Mouse (Mus musculus): ENCODE data around the gene Klhl23. TPM values are rescaled to one million over a fixed set of nuclear protein-coding genes. Genes with fewer than 3 reads are reported as not detected.

Gene Klhl23
- polyA plus RNA-seq (2015; fragmentation: Illumina TruSeq; extraction: RNeasy Lipid Tissue Mini Kit (QIAGEN cat#74804); ENCODE audit: insufficient read depth, low replicate concordance): 9.3 TPM

DNA sequence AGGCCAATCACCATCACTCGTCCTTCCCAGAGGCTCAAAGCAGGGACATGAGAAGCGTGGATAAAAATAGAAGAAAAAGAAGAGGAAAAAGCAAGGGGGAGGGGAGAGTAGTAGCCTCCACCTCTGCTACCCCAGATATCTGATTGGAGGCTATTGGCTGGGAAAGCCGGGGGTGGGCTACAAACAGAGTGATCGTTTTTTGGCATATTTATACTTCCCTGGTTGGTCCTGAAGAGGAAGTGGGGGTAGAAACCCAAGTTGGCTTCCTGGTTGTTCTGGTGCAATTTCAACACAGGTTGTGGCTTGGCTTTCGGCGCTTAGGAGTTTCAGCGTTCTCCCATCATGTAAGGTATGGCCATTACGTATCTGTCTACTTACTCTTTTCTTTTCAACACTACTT is at the start of gene Klhl23:
Gene Klhl23 (plus strand): TSS at position 234 of the 400 bp plus-strand sequence.

DNA sequence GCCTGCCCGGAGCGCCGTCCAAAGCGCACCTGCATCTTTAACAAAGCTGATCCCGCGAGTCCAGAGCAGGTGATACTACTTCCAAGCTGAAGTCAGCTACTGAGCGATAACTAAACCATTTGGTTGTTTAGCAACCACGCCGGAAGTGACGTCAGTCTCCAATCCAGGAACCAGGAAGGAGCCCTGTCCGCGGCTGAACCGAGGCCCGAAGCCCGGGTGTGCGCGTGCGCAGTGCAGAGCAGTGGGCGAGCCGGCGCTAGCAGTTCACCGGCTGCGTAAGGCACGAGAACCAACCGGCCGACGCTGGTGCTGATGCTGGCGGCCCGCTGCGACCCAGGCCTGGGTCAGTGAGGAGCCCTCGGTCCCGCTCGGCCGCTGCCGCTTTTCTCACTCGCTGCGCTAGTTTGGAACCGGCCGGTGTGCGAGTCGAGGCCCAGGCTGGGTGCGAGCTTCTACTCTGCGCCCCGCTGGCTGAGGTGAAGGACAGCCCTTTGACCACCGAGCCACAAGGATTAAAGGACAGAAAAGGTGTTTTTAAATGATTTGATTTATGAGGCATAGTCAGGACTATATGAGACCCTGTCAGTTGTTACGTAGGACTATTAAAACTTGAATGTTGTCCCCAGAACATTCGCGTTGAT is 32.2 kb upstream of the Klhl23 start, which contains the start of the genes Ccdc173 and Phospho2:
Gene Ccdc173 (minus strand): TSS at position 147 of the 641 bp plus-strand sequence.
Gene Phospho2 (plus strand): TSS at position 195 of the 641 bp plus-strand sequence.

GRCm38 (mm10) chr2:69861485-69862091 is 39.8 kb downstream of the Klhl23 start, which contains the start of gene Ssb:
Gene Ssb, plus strand, starts transcription at chr2:69861562.

GRCm38 (mm10) chr2:69885451-69886305 is 63.9 kb downstream of the Klhl23 start, which contains the start of gene Mettl5:
Gene Mettl5, minus strand, starts transcription at chr2:69885615.

Other genes starting within 250 kb of the Klhl23 start
- gene Lrp2, start 235.9 kb upstream of the Klhl23 start, polyA plus RNA-seq (2015; fragmentation: Illumina TruSeq; extraction: RNeasy Lipid Tissue Mini Kit (QIAGEN cat#74804); ENCODE audit: insufficient read depth, low replicate concordance): 0.10 TPM
- gene Bbs5, start 174.8 kb upstream of the Klhl23 start, polyA plus RNA-seq (2015; fragmentation: Illumina TruSeq; extraction: RNeasy Lipid Tissue Mini Kit (QIAGEN cat#74804); ENCODE audit: insufficient read depth, low replicate concordance): 5.7 TPM
- gene Klhl41, start 151.8 kb upstream of the Klhl23 start, polyA plus RNA-seq (2015; fragmentation: Illumina TruSeq; extraction: RNeasy Lipid Tissue Mini Kit (QIAGEN cat#74804); ENCODE audit: insufficient read depth, low replicate concordance): 0.15 TPM
- 20.8 TPM for gene Fastkd1, start 108.4 kb upstream of the Klhl23 start, polyA plus RNA-seq (2015; fragmentation: Illumina TruSeq; extraction: RNeasy Lipid Tissue Mini Kit (QIAGEN cat#74804); ENCODE audit: insufficient read depth, low replicate concordance)
- gene Ppig, start 99.4 kb upstream of the Klhl23 start, polyA plus RNA-seq (2015; fragmentation: Illumina TruSeq; extraction: RNeasy Lipid Tissue Mini Kit (QIAGEN cat#74804); ENCODE audit: insufficient read depth, low replicate concordance): 115 TPM
- 3.5 TPM for gene Ccdc173, start 32.4 kb upstream of the Klhl23 start, polyA plus RNA-seq (2015; fragmentation: Illumina TruSeq; extraction: RNeasy Lipid Tissue Mini Kit (QIAGEN cat#74804); ENCODE audit: insufficient read depth, low replicate concordance)
- 27.2 TPM for gene Phospho2, start 32.3 kb upstream of the Klhl23 start, polyA plus RNA-seq (2015; fragmentation: Illumina TruSeq; extraction: RNeasy Lipid Tissue Mini Kit (QIAGEN cat#74804); ENCODE audit: insufficient read depth, low replicate concordance)
- 361 TPM for gene Ssb, start 39.6 kb downstream of the Klhl23 start, polyA plus RNA-seq (2015; fragmentation: Illumina TruSeq; extraction: RNeasy Lipid Tissue Mini Kit (QIAGEN cat#74804); ENCODE audit: insufficient read depth, low replicate concordance)
- 37.1 TPM for gene Mettl5, start 63.7 kb downstream of the Klhl23 start, polyA plus RNA-seq (2015; fragmentation: Illumina TruSeq; extraction: RNeasy Lipid Tissue Mini Kit (QIAGEN cat#74804); ENCODE audit: insufficient read depth, low replicate concordance)
- gene Ubr3, start 75.3 kb downstream of the Klhl23 start, polyA plus RNA-seq (2015; fragmentation: Illumina TruSeq; extraction: RNeasy Lipid Tissue Mini Kit (QIAGEN cat#74804); ENCODE audit: insufficient read depth, low replicate concordance): 42.8 TPM
- gene Myo3b, start 217.2 kb downstream of the Klhl23 start, polyA plus RNA-seq (2015; fragmentation: Illumina TruSeq; extraction: RNeasy Lipid Tissue Mini Kit (QIAGEN cat#74804); ENCODE audit: insufficient read depth, low replicate concordance): 0.69 TPM

All from spleen, adult 10 weeks (tissue).